Mouse (Mus musculus): ENCODE data around the gene Poglut1.

- TF ChIP-seq POLR2A (IDR thresholded peaks at IDR 0.05; ENCODE audit: extremely low read depth, insufficient read depth, low read length) = no peak
- TF ChIP-seq CTCF (IDR thresholded peaks at IDR 0.05; ENCODE audit: extremely low read depth, insufficient read depth, low read length) = no peak
These were observed 39.2 kb downstream of the Poglut1 start for GRCm38 (mm10) chr16:38510846-38511245.

All from cortical plate, adult 2 months (tissue).